8 mouse cellular contexts compared by ENCODE assay signal in genomic region chr2:129296671-129297588, GRCm38 (mm10). TPM values are rescaled to one million over a fixed set of nuclear protein-coding genes. Genes with fewer than 3 reads are reported as not detected.
A peak's percentile ranks its signal among the peaks of the same experiment; 100 is the strongest.
DNase-seq lines count a peak whose midpoint lies in the region; ATAC-seq lines count a peak whose summit lies in the region.

Gene Ckap2l (minus strand): TSS chr2:129297212.

- peak; percentile 99 for DNase-seq in adipocyte (ENCODE audit: low spot score)
- DNase-seq in embryo, embryonic 10 days (ENCODE audit: low spot score), result peak; percentile 96
- peak; percentile 93 for DNase-seq in gastrocnemius, postnatal 10 days
- DNase-seq in induced T-regulatory cell, adult 2 months (ENCODE audit: low read depth), result peak; percentile 99
- peak; percentile 95 to 98 for DNase-seq in left cerebral cortex, adult 9 months (ENCODE audit: low spot score in 2 of 2)
- peak; percentile 92 for DNase-seq in right cerebral cortex, postnatal 14 days
- peak; percentile 96 to 97 for DNase-seq in urinary bladder, postnatal 36 days (ENCODE audit: low spot score in 2 of 2)

- ATAC-seq in megakaryocyte progenitor cell, adult 5-6 weeks (replicated peaks; ENCODE audit: poor library complexity), result peak; percentile 97

RNA-seq across cellular contexts. Expression of gene Ckap2l, which starts in this region (rescaled TPM):
- 1 to 10 TPM; 6.5 to 8.2 TPM for total RNA-seq in gastrocnemius, postnatal 10 days (2021)
- total RNA-seq in megakaryocyte progenitor cell, adult 5-6 weeks (2015), result 89.0 and 91.6 TPM in 2 replicates
- total RNA-seq in megakaryocyte progenitor cell, adult 5-6 weeks (2017), result 58.9 and 59.7 TPM in 2 replicates

Comparison
In these comparisons a context has a peak if more than half of its experiments do, and no peak if none do; other contexts are left out.
1. Peak in every context shown above with its lines: DNase-seq and ATAC-seq.
2. RNA of gene Ckap2l (total RNA-seq): 58.9 to 91.6 TPM in megakaryocyte progenitor cell, adult 5-6 weeks; 6.5 to 8.2 TPM in gastrocnemius, postnatal 10 days; every median in the first group is over 4 times any median in the second.